Mouse (Mus musculus): ENCODE data around the gene Zfp418. TPM values are rescaled to one million over a fixed set of nuclear protein-coding genes. Genes with fewer than 3 reads are reported as not detected.

The Zfp418 gene
- 1.9 and 2.1 TPM in 2 replicates for polyA plus RNA-seq (2015; fragmentation: Nextera tagmentation; extraction: Ambion mirVana)

DNA sequence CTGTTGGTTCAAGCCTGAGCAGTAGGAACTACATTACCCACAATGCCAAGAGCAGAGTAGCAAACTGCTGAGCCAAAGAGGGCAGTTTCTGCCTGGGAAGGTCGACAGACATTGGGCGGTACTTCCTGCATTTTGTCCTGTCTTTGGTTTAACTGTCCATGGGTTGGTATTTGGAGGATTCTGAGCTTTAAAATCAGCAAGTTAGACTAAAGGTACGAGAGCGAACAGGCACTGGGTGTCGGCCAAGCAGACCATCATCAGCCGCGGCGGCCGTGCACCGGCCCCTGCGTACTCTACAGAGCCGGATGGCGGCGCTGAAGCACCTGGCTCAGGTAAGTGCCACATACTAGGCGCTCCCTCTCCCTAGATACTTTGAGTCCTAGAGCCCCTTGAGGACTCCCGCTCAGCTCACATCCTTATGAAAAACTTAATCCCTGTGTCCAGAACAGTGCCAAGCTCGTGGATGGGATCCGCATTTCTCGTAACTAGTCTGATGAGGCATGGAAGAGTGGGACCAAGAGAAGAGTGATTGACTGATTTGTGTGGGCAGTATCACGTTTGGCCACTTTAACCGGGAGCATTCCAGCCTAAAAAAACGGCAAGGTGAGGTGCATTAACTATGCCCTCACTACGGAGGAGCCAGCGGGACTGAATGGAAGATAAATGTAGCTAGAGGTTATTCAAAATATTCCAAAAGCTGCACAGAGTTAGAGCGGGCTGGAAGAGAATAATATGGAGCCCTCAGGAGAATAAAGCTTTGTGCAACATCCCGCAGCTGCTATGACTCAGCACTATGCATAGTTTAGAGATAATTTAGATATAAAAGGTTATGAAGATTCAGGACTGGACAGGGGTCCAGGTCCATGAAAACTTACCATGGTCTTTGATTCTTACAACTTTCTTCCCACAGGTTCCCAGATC, at the start of gene Zfp418:
TSS of gene Zfp418 (plus strand) at position 104 of the 921 bp plus-strand sequence.

DNA sequence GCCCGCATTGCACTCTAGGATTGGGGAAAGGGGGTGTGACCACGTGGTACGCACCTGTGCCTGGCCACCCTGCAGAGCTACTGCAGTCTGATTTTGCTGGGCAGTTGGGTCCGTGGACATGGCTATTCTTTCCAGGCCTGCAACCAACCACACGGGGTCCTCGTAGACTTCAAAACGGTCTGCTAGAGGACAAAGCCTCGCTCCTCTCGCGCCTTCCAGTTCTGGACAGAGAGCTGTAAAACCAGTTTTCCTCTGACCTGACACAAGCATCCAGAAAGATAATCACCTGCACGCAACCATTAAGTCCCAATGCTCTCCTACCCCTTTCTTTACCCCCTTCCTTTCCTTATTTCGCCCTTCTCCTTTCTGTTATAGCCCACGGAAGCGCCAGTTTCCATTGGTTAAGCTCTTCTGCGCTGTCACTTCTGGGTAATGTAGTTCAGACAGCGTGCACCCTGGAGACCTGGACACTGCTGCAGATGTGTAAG, 34.7 kb upstream of the Zfp418 start, which contains the start of gene Zfp773:
TSS of gene Zfp773 (minus strand) at position 377 of the 488 bp plus-strand sequence.

DNA sequence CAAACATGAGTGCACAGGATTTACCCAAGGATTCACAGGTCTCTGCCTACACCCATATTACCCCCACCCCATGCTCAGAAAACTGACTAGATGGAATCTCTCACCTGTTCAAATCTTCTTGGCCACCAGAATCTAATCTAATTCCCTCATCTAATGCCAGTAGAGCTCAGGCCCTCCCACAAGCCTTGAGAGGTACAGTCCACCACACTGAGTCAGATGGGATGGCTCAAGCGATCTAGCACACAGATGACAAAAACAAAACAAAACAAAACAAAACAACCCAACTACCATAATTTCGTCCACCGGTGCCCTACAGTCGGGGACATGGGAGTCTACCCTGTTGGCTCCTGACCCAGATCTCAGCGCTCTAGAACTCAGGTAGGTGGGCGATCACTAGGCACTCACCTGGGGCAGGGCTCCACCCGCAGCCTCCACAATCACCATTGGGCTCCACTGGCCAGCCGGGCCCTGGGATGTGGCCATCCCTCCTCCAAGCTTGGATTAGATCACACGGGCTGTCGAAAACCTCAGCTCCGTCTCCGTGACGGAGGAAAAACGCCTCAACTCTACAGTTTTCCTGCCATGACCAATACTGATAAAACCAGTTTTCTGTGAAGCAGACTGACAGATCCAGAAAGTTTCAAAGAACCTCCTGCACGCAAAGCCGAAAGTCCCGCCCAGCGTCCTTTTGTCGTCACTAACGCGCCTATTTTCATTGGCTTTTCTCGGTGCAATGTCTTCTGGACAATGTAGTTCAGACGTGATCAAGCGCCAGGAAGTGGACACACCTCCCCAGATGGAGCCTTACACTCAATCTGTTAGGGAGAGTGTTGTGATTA, 38.4 kb downstream of the Zfp418 start, which contains the start of gene Zfp772:
TSS of gene Zfp772 (minus strand) at position 686 of the 839 bp plus-strand sequence.

Other genes starting within 250 kb of the Zfp418 start
- gene Aurkc, start 176.0 kb upstream of the Zfp418 start, polyA plus RNA-seq (2015; fragmentation: Nextera tagmentation; extraction: Ambion mirVana), result not detected in 2 replicates
- gene Zfp954, start 49.8 kb upstream of the Zfp418 start, polyA plus RNA-seq (2015; fragmentation: Nextera tagmentation; extraction: Ambion mirVana), result 12.5 and 13.6 TPM in 2 replicates
- gene Zfp773, start 34.6 kb upstream of the Zfp418 start, polyA plus RNA-seq (2015; fragmentation: Nextera tagmentation; extraction: Ambion mirVana), result 4.6 and 5.1 TPM in 2 replicates
- gene Zfp772, start 38.7 kb downstream of the Zfp418 start, polyA plus RNA-seq (2015; fragmentation: Nextera tagmentation; extraction: Ambion mirVana), result 6.1 and 6.8 TPM in 2 replicates
- gene Vmn2r29, start 76.0 kb downstream of the Zfp418 start, polyA plus RNA-seq (2015; fragmentation: Nextera tagmentation; extraction: Ambion mirVana), result 1.2 and 3.1 TPM in 2 replicates
- 7.6 and 10.9 TPM in 2 replicates for gene Gm45844, start 107.0 kb downstream of the Zfp418 start, polyA plus RNA-seq (2015; fragmentation: Nextera tagmentation; extraction: Ambion mirVana)
- 158 and 176 TPM in 2 replicates for gene Clcn4, start 129.5 kb downstream of the Zfp418 start, polyA plus RNA-seq (2015; fragmentation: Nextera tagmentation; extraction: Ambion mirVana)
- not detected in 2 replicates for gene Vmn2r30, start 166.3 kb downstream of the Zfp418 start, polyA plus RNA-seq (2015; fragmentation: Nextera tagmentation; extraction: Ambion mirVana)
- gene Gm45783, start 203.2 kb downstream of the Zfp418 start, polyA plus RNA-seq (2015; fragmentation: Nextera tagmentation; extraction: Ambion mirVana), result not detected in 2 replicates
- gene Vmn2r31, start 228.4 kb downstream of the Zfp418 start, polyA plus RNA-seq (2015; fragmentation: Nextera tagmentation; extraction: Ambion mirVana), result not detected in 2 replicates

Data from neural tube, postnatal 0 days (tissue).